Mouse (Mus musculus) gastrocnemius, postnatal 4 days (tissue): ENCODE measurements around the gene Atp5g1. TPM values are rescaled to one million over a fixed set of nuclear protein-coding genes. Genes with fewer than 3 reads are reported as not detected.
A peak's percentile ranks its signal among the peaks of the same experiment; 100 is the strongest.
"Not testable (repeated sequence)": the region's sequence is repeated elsewhere in the genome, so short reads cannot be mapped to it uniquely, and the experiment has no call there.

Experiments used
- DNase-seq, 2 experiments: peaks; one replicate each; pipeline ENCODE4 v3.0.0; 2021 to 2022; ENCODE audit warnings: low spot score in 2 of 2, mixed read lengths in 2 of 2
- long read RNA-seq, 2 experiments: library from polyadenylated mRNA; stranded (forward); transcript quantifications; one replicate each; pipeline ENCODE4 v2.0.0; 2021
- total RNA-seq, 2 experiments: library from RNA; stranded (reverse); gene quantifications; 2 replicates each; pipeline ENCODE4 v1.2.3; 2021

The Atp5g1 gene
- 100 to 1,000 TPM; 830 to 870 TPM for total RNA-seq
- long read RNA-seq, experiment 1, full-length matches to known transcripts = 549 of 569 reads
- long read RNA-seq, experiment 1, partial matches to known transcripts = 5 of 569 reads
- long read RNA-seq, experiment 1, other reads (novel, unspliced or antisense) = 15 of 569 reads
- long read RNA-seq, experiment 2, full-length matches to known transcripts = 487 of 512 reads
- long read RNA-seq, experiment 2, partial matches to known transcripts = 19 of 512 reads
- long read RNA-seq, experiment 2, other reads (novel, unspliced or antisense) = 6 of 512 reads

GRCm38 (mm10) chr11:96075509-96076220 is at the start of gene Atp5g1:
TSS of gene Atp5g1 (minus strand) at chr11:96075670.
- DNase-seq = peak; percentile 80 to 94

- no peak for DNase-seq
Observed at GRCm38 (mm10) chr11:96124052-96124914, 48.8 kb upstream of the Atp5g1 start.

- not testable (repeated sequence) for DNase-seq
Observed at GRCm38 (mm10) chr11:96122806-96123205, 47.3 kb upstream of the Atp5g1 start.

GRCm38 (mm10) chr11:96119401-96119800 is 43.9 kb upstream of the Atp5g1 start:
- DNase-seq = no peak

- not testable (repeated sequence) for DNase-seq
Observed at GRCm38 (mm10) chr11:96116925-96117324, 41.5 kb upstream of the Atp5g1 start.

- no peak for DNase-seq
Observed at GRCm38 (mm10) chr11:96116116-96116515, 40.6 kb upstream of the Atp5g1 start.

- DNase-seq = no peak
Observed at GRCm38 (mm10) chr11:96115416-96115815, 39.9 kb upstream of the Atp5g1 start.

- no peak for DNase-seq
Observed at GRCm38 (mm10) chr11:96114077-96114476, 38.6 kb upstream of the Atp5g1 start.

- DNase-seq = no peak
Observed at GRCm38 (mm10) chr11:96111751-96112150, 36.3 kb upstream of the Atp5g1 start, which contains the start of gene Calcoco2. TSS of gene Calcoco2 (minus strand) at chr11:96111964.

GRCm38 (mm10) chr11:96110950-96111349 is 35.5 kb upstream of the Atp5g1 start:
- not testable (repeated sequence) for DNase-seq

- DNase-seq = no peak
Observed at GRCm38 (mm10) chr11:96108376-96108775, 32.9 kb upstream of the Atp5g1 start.

GRCm38 (mm10) chr11:96093361-96093760 is 17.9 kb upstream of the Atp5g1 start:
- peak in 1 of 2 experiments; percentile 39 for DNase-seq

GRCm38 (mm10) chr11:96092674-96093291 is 17.3 kb upstream of the Atp5g1 start:
- no peak for DNase-seq

GRCm38 (mm10) chr11:96091073-96091472 is 15.6 kb upstream of the Atp5g1 start:
- no peak for DNase-seq

- DNase-seq = no peak
Observed at GRCm38 (mm10) chr11:96087981-96088380, 12.5 kb upstream of the Atp5g1 start.

GRCm38 (mm10) chr11:96082682-96083081 is 7.2 kb upstream of the Atp5g1 start:
- DNase-seq = no peak

GRCm38 (mm10) chr11:96080736-96081135 is 5.3 kb upstream of the Atp5g1 start:
- DNase-seq = no peak

- DNase-seq = no peak
Observed at GRCm38 (mm10) chr11:96076221-96077105, 993 bp upstream of the Atp5g1 start.

- DNase-seq = no peak
Observed at GRCm38 (mm10) chr11:96075177-96075508, 327 bp downstream of the Atp5g1 start.
